Mouse (Mus musculus): ENCODE results near the gene Arl8a.
"Not testable (repeated sequence)": the region's sequence is repeated elsewhere in the genome, so short reads cannot be mapped to it uniquely, and the experiment has no call there.

- not testable (repeated sequence) for TF ChIP-seq TAL1, GATA1 (IDR thresholded peaks at IDR 0.05; ENCODE audit: low read length)
Observed at GRCm38 (mm10) chr1:135194335-135194734, 47.7 kb downstream of the Arl8a start.
